Mouse (Mus musculus) intestine, embryonic 15.5 days (tissue): ENCODE data around the gene Cdc26. TPM values are rescaled to one million over a fixed set of nuclear protein-coding genes. Genes with fewer than 3 reads are reported as not detected.
A peak's percentile ranks its signal among the peaks of the same experiment; 100 is the strongest.

Experiments used
- ATAC-seq: fragments of 200-750 bp; cut with Nextera tagmentation; 2 replicates; pipeline ENCODE4 v1.8.0; 2017; ENCODE audit warnings: moderate TSS enrichment, moderate library complexity
- H3K27ac ChIP-seq: fragments of 300-500 bp; sonication (generic); 2 replicates; pipeline ENCODE4 v1.5.1; 2015; ENCODE audit warnings: mild to moderate bottlenecking, inconsistent platforms
- H3K27me3 ChIP-seq: fragments of 300-500 bp; sonication (generic); replicated peaks from 2 replicates; pipeline ENCODE4 v1.6.1; 2015; ENCODE audit warnings: inconsistent platforms
- H3K36me3 ChIP-seq: fragments of 300-500 bp; sonication (generic); 2 replicates; pipeline ENCODE4 v1.6.1; 2015; ENCODE audit warnings: inconsistent platforms
- H3K4me1 ChIP-seq: fragments of 300-500 bp; sonication (generic); replicated peaks from 2 replicates; pipeline ENCODE4 v1.6.1; 2015; ENCODE audit warnings: inconsistent platforms
- H3K4me2 ChIP-seq: fragments of 300-500 bp; sonication (generic); replicated peaks from 2 replicates; pipeline ENCODE4 v1.6.1; 2015; ENCODE audit warnings: mild to moderate bottlenecking, inconsistent platforms
- H3K4me3 ChIP-seq: fragments of 300-500 bp; sonication (generic); replicated peaks from 2 replicates; pipeline ENCODE4 v1.5.1; 2015; ENCODE audit warnings: inconsistent platforms
- H3K9ac ChIP-seq: fragments of 300-500 bp; sonication (generic); 2 replicates; pipeline ENCODE4 v1.6.1; 2015; ENCODE audit warnings: inconsistent platforms
- H3K9me3 ChIP-seq: fragments of 300-500 bp; sonication (generic); 2 replicates; pipeline ENCODE4 v1.6.1; 2016; ENCODE audit warnings: inconsistent platforms
- WGBS: fragments of 180-500 bp; shearing (Covaris S2); methylation state at CpG from one replicate; pipeline ENCODE4 v1.1.7; 2015; 5-methylcytosine and 5-hydroxymethylcytosine counted together
- polyA plus RNA-seq: library from polyadenylated mRNA; unstranded; fragments of >200 nt; fragmentation: Nextera tagmentation; extraction: Ambion mirVana; gene quantifications from 2 replicates; pipeline ENCODE4 v1.2.1, GENCODE M21; 2015

Cdc26 gene
- polyA plus RNA-seq, 1 experiment from 2014 or later: 147 TPM

DNA sequence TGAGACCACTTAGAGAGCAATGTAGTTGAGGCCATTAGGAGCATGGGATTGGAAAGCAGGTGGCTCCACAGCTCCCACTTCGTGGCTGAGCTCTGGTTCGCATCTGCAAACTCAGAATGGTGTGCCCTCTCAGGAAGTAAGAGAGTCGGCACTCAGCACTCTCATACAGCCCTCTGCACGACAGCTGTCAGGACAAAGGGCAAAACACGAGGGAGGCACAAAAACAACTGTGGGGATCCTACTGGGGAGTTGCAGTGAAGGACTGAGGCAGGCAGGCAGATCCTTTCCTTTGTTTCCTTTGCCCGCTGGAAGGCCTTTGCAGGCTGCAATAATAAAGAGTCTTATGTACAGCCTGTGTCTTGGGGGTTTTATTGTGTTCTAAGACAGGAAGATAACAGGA lies 15.0 kb downstream of the Cdc26 start:
- ATAC-seq: peak; percentile 7; the same call in 1 of the 2 replicates
- Histone ChIP-seq H3K36me3 (peaks cover 24% of the 10 kb centered on the region), H3K27me3 (no peaks in the 10 kb centered on the region), H3K27ac (no peak overlapping the region), H3K4me3 (no peak overlapping the region), H3K4me2 (no peak overlapping the region), H3K9ac (no peak overlapping the region), H3K4me1 (no peaks in the 10 kb centered on the region), H3K9me3 (no peaks in the 10 kb centered on the region)
- WGBS: 67% methylated on average over 6 of the region's 6 CpGs

DNA sequence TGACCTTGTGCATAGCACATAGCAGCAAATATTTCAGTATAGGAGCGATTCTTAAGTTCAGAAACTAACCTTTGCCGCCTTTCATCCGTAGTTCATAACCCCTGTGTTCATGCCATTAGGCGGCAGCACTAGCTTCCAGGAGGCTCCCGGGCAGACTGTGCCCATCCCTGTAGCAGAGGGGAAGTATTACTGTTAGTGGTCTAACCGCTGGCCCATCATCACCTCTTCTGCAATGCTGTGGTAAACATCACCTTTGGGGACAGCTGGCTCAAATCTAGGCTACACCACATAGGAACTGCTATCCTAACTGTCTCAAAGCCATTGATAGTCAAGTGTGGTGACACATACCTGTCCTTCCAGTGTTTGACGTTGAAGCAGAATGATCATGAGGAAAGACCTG lies 16.6 kb downstream of the Cdc26 start:
- H3K9me3 ChIP-seq: no peaks in the 10 kb centered on the region
- no peak overlapping the region for H3K27ac ChIP-seq
- no peaks in the 10 kb centered on the region for H3K27me3 ChIP-seq
- no peak overlapping the region for H3K4me2 ChIP-seq
- H3K4me3 ChIP-seq: no peak overlapping the region
- no peak overlapping the region for H3K9ac ChIP-seq
- WGBS: 84% methylated on average over 7 of the region's 7 CpGs
- ATAC-seq: no peak
- H3K36me3 ChIP-seq: peaks cover 19% of the 10 kb centered on the region
- H3K4me1 ChIP-seq: no peaks in the 10 kb centered on the region

DNA sequence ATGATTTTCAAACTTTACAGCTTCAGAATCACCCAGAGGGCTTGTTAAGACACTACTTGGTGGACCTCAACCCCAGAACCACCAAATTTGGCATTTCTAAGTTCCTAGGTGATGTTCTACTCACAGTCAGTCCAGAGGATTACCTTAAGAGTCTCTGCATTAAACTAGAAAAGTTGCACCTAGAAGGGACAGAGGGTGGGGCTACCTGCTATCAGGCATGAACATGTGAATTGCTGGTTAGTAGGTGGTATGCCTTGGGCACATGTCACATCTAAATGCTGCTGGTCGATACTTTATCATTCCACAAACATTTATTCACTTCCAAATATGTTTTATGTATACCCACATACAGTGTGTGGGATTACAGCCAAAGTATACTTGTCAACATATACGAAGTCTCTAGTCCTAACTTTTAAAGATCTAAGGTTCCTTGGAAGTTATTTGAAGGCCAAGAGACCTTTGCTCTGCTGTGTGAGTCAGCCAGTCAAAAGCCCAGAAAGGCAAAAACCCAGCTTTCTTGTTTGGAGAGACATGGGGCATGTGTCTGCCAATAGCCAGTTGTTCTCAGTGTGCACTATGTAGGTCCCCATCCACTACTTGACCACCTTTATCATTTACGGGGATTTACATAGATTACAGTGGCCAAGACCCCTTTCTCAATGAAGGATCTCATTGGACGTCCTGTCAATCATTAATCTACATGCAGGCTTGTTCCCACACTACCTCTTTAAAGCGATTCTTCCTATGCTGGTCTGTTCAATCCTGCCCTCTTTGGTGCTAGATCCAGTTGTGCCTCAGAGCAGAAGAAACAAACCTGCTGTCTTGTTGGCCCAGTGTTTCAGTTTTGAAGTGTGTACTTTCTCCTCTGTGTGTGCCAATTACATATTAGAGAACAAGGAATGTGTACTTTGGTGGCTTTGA lies 18.6 kb downstream of the Cdc26 start:
- peak; percentile 78 for ATAC-seq
- no peak overlapping the region; the same call in 1 of the 2 replicates for H3K27ac ChIP-seq

DNA sequence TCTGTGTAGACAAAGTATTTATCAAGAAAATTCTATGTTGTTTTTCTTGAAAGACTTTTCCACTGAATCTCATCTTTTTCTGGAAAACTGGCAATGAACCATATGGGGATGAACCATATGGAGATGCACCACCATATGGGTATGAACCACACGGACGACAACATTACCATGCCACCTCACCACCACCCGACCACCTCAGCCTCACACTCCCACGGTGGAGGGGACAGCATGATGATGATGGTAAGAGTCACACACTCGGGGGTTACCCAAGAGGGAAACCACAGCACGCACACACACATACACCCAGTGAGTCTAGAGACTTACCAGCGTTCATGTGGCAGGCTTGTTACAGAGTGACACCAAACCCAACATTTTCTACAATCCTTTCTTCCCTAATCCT lies 23.0 kb downstream of the Cdc26 start:
- Histone ChIP-seq H3K36me3 (peaks cover 7% of the 10 kb centered on the region; the same call in 1 of the 2 replicates), H3K9me3 (no peaks in the 10 kb centered on the region), H3K27me3 (no peaks in the 10 kb centered on the region), H3K9ac (no peak overlapping the region), H3K4me3 (no peak overlapping the region), H3K4me1 (0 out of 2 replicates have a peak, but pooled peaks cover 3% of the 10 kb centered on the region), H3K27ac (no peak overlapping the region), H3K4me2 (no peak overlapping the region)
- no peak for ATAC-seq
- 95% methylated on average over 7 of the region's 7 CpGs for WGBS

More for the DNA sequence above, 18.6 kb downstream of the Cdc26 start:
- 72% methylated on average over 5 of the region's 5 CpGs for WGBS
- H3K4me1 ChIP-seq: no peaks in the 10 kb centered on the region
- H3K27me3 ChIP-seq: no peaks in the 10 kb centered on the region
- H3K9ac ChIP-seq: no peak overlapping the region
- peaks cover 9% of the 10 kb centered on the region; the same call in 1 of the 2 replicates for H3K36me3 ChIP-seq
- no peak overlapping the region for H3K4me3 ChIP-seq
- H3K4me2 ChIP-seq: no peak overlapping the region
- H3K9me3 ChIP-seq: no peaks in the 10 kb centered on the region

DNA sequence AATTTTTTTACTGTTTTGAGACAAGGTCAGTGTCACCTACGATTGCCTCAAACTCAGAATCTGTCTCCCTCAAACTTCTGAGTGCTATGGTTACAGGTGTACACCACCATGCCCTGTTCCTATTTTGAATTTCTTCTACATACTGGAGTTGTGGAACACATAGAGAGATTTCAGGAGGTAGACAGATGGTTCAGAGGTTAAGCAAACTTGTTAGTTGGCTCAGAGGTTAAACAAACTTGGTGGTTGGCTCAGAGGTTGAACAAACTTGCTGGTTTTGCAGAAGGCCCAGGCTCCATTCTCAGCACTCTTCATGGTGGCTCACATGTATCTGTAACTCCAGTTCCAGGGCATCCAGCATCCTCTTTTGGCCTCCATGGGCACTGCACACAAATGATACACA lies 24.3 kb downstream of the Cdc26 start:
- Histone ChIP-seq H3K9me3 (no peaks in the 10 kb centered on the region), H3K27ac (no peak overlapping the region), H3K4me2 (no peak overlapping the region), H3K9ac (no peak overlapping the region), H3K4me1 (0 out of 2 replicates have a peak, but pooled peaks cover 3% of the 10 kb centered on the region), H3K36me3 (0 out of 2 replicates have a peak, but pooled peaks cover 6% of the 10 kb centered on the region), H3K4me3 (no peak overlapping the region), H3K27me3 (no peaks in the 10 kb centered on the region)
- ATAC-seq: no peak
- WGBS: 58% methylated on average over 1 of the region's 1 CpGs

DNA sequence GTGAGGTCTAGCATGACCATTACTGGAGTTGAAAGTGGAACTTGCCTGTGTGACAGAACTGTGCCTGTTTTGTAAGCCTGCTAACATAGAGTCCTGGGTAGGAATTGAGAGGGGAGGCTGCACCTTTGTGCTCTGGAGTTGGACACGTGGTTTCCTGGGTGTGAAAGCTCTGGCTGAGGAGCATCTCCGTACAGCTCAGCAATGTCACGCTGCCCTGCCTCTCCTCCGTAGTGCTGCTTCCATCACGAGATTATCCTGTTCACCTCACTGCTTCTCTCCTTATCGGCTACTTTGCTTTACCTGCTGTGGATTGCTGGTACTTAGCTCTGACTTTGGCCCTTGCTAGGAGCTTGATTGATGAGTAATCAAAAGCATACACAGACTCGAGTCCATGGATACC lies 24.7 kb downstream of the Cdc26 start:
- Histone ChIP-seq H3K9me3 (no peaks in the 10 kb centered on the region), H3K4me3 (no peak overlapping the region), H3K27ac (no peak overlapping the region), H3K4me1 (0 out of 2 replicates have a peak, but pooled peaks cover 3% of the 10 kb centered on the region), H3K4me2 (no peak overlapping the region), H3K9ac (no peak overlapping the region), H3K36me3 (0 out of 2 replicates have a peak, but pooled peaks cover 5% of the 10 kb centered on the region), H3K27me3 (no peaks in the 10 kb centered on the region)
- 57% methylated on average over 7 of the region's 7 CpGs for WGBS
- peak; percentile 68 for ATAC-seq

DNA sequence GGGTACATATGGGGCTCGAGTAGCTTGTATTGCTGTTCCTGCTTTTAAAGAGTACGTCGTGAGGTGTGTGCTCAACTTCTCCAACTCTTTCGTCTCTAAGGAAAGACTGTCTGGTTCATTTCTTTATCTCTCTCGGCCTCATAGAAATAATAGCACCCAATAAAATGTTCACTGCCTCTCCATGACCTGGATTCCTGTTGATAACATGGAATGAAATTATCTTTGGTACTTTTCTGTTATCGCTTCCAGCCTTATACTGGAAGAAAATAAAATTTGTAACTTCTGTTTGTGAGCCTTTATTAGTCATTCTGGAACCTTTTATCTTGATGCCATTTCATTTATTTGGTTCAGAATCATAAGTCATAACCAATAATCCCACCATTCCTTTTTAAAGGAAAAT lies 25.2 kb downstream of the Cdc26 start:
- Histone ChIP-seq H3K9me3 (no peaks in the 10 kb centered on the region), H3K4me3 (no peak overlapping the region), H3K27ac (0 out of 2 replicates have a peak overlapping the region, but pooled peaks have one; percentile 3), H3K9ac (no peak overlapping the region), H3K4me2 (no peak overlapping the region), H3K27me3 (no peaks in the 10 kb centered on the region), H3K36me3 (no peaks in the 10 kb centered on the region), H3K4me1 (0 out of 2 replicates have a peak, but pooled peaks cover 3% of the 10 kb centered on the region)
- 71% methylated on average over 6 of the region's 6 CpGs for WGBS
- ATAC-seq: no peak

DNA sequence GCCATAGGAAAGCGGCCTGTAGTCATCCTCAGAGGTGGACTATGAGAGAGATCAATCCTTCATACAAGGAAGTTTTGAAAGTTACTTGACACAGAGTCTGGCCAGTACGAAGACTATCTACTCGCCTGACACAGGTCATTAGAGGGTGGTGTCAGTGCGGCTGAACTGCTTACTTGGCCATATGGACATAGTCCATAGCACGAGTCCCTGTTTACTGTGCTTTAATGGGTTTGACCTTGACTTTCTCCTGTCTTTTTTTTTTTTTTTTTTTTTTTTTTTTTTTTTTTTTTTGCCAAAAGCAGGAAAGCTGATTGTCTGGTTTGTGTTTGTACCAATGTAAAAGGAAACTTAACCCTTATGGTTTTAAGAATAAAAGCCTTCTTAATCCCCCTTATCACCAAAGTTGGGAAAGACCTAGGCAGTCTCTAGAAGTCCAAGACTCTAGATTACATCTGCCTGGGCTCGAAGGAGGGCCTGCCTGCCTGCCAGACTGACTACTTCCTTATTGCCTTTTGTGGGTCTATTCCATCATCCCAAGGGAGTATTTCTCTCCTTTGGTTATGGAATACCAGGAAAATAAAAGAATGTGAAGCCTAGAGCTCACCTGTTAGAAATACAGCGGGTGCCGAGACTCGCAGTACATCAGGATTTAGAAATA lies 28.6 kb downstream of the Cdc26 start:
- H3K9ac ChIP-seq: no peak overlapping the region
- no peak overlapping the region for H3K4me2 ChIP-seq
- no peaks in the 10 kb centered on the region for H3K9me3 ChIP-seq
- H3K36me3 ChIP-seq: no peaks in the 10 kb centered on the region
- 0 out of 2 replicates have a peak, but pooled peaks cover 3% of the 10 kb centered on the region for H3K4me1 ChIP-seq
- peak; percentile 60 for ATAC-seq
- 53% methylated on average over 9 of the region's 9 CpGs for WGBS
- no peaks in the 10 kb centered on the region for H3K27me3 ChIP-seq
- H3K27ac ChIP-seq: no peak overlapping the region
- H3K4me3 ChIP-seq: no peak overlapping the region

DNA sequence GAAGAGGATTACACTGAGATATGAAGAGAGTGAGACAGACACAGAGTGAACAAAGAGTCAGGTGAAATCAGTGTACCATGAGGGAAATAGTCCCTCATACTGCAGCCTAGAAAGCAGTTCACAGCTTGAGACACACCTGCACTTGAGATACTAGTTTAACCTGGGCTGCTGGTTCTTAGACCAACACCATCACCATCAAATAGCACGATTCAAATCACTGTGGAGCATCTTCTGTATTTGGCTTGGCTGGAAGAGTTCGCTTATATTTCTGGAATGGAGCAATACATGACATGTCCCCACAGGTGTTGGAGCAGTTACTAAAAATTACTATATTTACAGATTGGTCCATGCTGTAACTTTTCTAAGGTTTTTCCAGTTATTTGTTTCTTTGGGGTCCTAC lies 32.3 kb downstream of the Cdc26 start:
- H3K27ac ChIP-seq: no peak overlapping the region
- no peaks in the 10 kb centered on the region for H3K9me3 ChIP-seq
- H3K36me3 ChIP-seq: no peaks in the 10 kb centered on the region
- H3K27me3 ChIP-seq: no peaks in the 10 kb centered on the region
- WGBS: 94% methylated on average over 2 of the region's 2 CpGs
- no peak overlapping the region for H3K4me2 ChIP-seq
- H3K4me3 ChIP-seq: no peak overlapping the region
- no peak for ATAC-seq
- H3K4me1 ChIP-seq: 0 out of 2 replicates have a peak, but pooled peaks cover 3% of the 10 kb centered on the region
- no peak overlapping the region for H3K9ac ChIP-seq

DNA sequence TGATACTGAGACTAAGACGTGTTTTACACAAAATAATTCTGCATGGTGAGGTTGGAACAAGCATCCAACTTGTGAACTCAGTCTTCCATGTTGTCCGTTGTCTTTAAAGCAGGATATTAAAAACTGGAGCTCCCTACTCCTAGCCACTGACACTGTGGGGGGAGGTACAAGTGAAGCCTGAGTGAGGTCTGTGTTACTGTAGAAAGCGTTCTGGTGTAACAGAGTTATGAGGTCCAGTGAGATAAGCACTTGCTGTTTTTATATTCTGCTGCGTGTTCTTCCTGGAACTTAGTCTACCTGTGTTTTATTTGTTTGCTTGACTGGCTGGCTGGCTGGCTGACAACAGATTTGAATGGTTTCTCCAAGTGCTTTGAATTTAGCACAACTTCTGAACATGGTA lies 34.1 kb downstream of the Cdc26 start:
- no peak for ATAC-seq
- Histone ChIP-seq H3K27ac (no peak overlapping the region), H3K36me3 (no peaks in the 10 kb centered on the region), H3K4me1 (no peaks in the 10 kb centered on the region), H3K9ac (no peak overlapping the region), H3K4me2 (no peak overlapping the region), H3K27me3 (no peaks in the 10 kb centered on the region), H3K4me3 (no peak overlapping the region), H3K9me3 (no peaks in the 10 kb centered on the region)
- WGBS: 59% methylated on average over 4 of the region's 4 CpGs

DNA sequence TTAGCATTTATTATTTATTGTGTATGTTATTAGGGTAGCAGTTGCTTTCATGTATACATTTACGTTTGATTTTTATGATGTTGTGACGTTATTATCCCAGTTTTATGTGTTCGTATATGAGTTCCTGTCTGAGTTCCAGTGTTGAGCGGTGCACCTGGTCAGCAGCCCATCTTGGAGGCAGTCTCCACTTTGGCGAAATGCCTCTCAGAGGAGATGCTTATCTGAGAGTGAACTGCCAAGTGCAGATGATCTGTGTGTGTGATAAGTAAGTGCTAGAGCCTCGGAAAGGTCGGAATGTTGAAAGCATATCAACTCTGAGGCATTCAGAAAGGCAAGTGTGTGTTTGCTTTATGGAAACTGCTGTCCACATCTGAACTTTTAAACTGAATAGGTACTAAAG lies 34.8 kb downstream of the Cdc26 start:
- no peaks in the 10 kb centered on the region for H3K27me3 ChIP-seq
- WGBS: 57% methylated on average over 7 of the region's 7 CpGs
- H3K9ac ChIP-seq: no peak overlapping the region
- no peaks in the 10 kb centered on the region for H3K4me1 ChIP-seq
- ATAC-seq: no peak
- no peak overlapping the region for H3K27ac ChIP-seq
- no peaks in the 10 kb centered on the region for H3K36me3 ChIP-seq
- H3K9me3 ChIP-seq: no peaks in the 10 kb centered on the region
- H3K4me2 ChIP-seq: no peak overlapping the region
- no peak overlapping the region for H3K4me3 ChIP-seq

DNA sequence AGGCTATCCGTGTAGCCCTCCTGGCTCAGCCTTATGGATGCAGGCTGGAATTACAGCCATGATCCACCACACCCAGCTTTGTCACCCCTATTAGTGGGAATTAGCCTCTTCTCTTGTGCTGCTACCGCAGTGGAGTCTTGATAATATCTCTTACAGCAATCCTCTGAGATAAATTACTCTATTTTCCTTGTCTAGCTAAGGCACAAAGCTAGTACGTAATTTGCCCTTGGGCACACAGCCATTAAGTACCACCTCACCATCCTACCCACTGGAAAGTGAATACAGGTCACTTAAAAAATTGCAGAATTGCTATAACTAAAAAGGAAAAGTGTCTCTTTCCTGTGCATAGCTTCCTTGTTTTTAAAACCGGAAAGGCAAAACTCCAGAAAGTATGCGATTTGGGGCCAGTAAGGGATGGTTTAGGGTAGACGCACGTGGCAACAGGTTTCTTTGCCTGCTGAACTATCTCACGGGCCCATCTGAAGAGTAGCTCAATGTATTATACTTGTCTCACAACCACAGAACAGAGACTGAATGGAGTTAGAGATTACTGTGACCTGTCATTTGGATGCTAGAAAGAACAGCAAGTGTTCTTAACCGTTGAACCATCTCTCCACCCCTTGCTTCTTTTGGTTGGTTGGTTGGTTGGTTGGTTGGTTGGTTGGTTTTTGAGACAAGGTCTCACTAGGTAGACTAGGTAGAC lies 35.5 kb downstream of the Cdc26 start:
- 79% methylated on average over 9 of the region's 9 CpGs for WGBS

More for the DNA sequence above, 35.5 kb downstream of the Cdc26 start:
- Histone ChIP-seq H3K4me3 (no peak overlapping the region), H3K9ac (no peak overlapping the region), H3K4me1 (no peaks in the 10 kb centered on the region), H3K27ac (no peak overlapping the region), H3K27me3 (no peaks in the 10 kb centered on the region), H3K4me2 (no peak overlapping the region), H3K9me3 (no peaks in the 10 kb centered on the region), H3K36me3 (no peaks in the 10 kb centered on the region)
- no peak for ATAC-seq
